Mouse (Mus musculus) sigmoid colon, adult 10 weeks (tissue): ENCODE results near the gene Pik3ap1. TPM values are rescaled to one million over a fixed set of nuclear protein-coding genes. Genes with fewer than 3 reads are reported as not detected.

ENCODE experiments used
- polyA plus RNA-seq: library from polyadenylated mRNA; stranded (reverse); fragments of 350-450 nt; fragmentation: Illumina TruSeq; extraction: RNeasy Lipid Tissue Mini Kit (QIAGEN cat#74804); gene quantifications from one replicate; pipeline ENCODE4 v1.2.3, GENCODE M21; 2014; ENCODE audit warnings: low read depth, low replicate concordance

Gene Pik3ap1
- polyA plus RNA-seq, result 5.3 TPM

DNA sequence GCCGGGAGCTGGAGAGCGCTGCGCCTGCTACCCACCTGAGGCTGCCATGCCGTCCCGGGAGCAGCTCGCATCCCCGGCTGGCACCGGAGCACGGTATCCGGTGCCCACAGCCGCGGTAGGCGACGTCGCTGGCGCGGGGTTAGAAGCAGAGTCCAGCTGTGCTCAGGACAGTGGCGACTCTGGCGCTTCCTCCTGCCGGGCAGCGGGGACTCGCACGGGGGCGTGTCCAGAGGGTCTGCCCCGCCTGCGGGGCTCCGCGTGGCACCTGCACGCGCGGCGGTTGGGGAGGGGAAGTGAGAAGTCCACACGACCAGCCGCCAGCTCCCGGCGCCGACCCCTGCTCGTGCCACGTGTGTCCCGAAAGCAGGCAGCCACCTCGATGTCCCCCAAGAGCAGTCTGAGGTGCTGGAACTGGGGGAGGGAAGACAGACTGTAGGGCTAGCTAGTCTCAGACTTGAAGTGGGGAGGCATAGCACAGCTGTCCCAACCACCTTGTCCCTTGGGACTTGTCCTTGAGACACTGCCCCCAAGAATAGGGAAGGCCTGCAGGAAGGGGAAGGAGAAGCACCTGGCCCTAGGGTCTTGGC, at the start of gene Pik3ap1:
Gene Pik3ap1 (minus strand): TSS at position 181 of the 587 bp plus-strand sequence.

DNA sequence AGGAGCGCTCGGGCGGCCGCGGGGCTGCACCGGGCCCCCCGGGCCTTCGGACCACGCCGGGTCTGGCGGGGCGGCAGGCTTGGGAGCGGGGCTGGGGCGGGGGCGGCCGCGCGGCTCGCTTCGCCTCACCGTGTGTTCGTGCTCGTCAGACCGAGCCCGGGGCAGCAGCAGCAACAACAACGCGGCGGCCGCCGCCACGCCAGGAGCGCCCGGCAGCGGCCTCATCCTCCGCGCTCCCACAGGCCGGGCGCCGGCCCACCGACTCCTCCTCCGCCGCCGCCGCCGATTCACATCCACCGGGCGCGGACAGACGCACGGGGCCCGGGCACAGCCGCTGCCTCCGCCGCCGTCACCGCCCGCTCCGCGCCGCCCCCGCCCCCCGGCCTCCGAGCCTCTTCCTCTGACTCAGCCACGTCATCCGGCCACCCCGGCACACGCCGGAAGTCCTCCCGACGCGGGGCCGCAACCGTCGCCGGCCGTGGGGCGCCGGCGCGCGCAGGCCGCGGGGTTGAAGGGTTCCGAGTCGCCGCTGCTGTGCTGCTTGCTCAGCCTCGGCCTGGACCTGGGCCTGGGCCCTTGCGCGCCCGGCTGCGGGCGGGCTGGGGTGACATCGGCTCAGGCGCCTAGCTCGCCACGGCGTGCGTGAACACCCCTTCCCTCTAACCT, 121.1 kb downstream of the Pik3ap1 start, which contains the start of gene Tm9sf3:
Gene Tm9sf3 (minus strand): TSS at position 368 of the 666 bp plus-strand sequence.

Other genes with a start within 250 kb of the Pik3ap1 start
- not detected for gene Tll2, start 178.3 kb downstream of the Pik3ap1 start, polyA plus RNA-seq
- 1,221 TPM for gene Tm9sf3, start 121.1 kb downstream of the Pik3ap1 start, polyA plus RNA-seq
- gene Lcor, start 97.5 kb upstream of the Pik3ap1 start, polyA plus RNA-seq, result 31.4 TPM
- gene Gm340, start 197.3 kb upstream of the Pik3ap1 start, polyA plus RNA-seq, result 2.3 TPM